Mouse (Mus musculus): ENCODE data around the gene Dusp16. TPM values are rescaled to one million over a fixed set of nuclear protein-coding genes. Genes with fewer than 3 reads are reported as not detected.

Gene Dusp16
- polyA plus RNA-seq, 1 experiment from 2014 or later, result 3.5 TPM

DNA sequence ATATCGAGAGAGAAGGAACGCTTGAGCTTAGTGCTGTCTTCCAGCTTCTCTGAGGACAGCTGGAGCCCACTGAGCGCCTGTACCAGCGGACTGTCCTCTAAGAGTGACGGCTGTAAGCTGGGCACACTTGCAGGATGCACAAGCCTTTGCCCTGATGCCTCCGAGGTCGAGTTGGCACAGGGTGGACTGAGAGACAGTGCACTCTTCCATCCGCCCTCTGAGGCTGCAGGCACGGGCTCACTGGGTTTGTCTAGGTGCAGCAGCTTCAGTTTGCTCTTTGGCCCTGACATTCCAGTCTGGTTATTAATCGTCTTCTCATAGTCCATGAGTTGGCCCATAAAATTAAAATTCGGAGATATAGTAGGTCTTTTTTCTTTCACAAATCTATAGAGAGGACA, 73.8 kb downstream of the Dusp16 start:
- Histone ChIP-seq H3K4me1 (ENCODE audit: control insufficient read depth, insufficient read depth, low read length) (no peaks in the 10 kb centered on the region), H3K27ac (ENCODE audit: low read depth, low read length) (no peak overlapping the region), H3K9ac (replicated peaks; ENCODE audit: low read depth, low read length) (no peak overlapping the region), H3K36me3 (ENCODE audit: control insufficient read depth, insufficient read depth, low read length) (no peaks in the 10 kb centered on the region), H3K4me3 (ENCODE audit: low read depth, low read length) (no peak overlapping the region), H3K4me2 (ENCODE audit: low read depth, low read length) (no peak overlapping the region), H3K9me3 (ENCODE audit: control insufficient read depth, low read length) (no peaks in the 10 kb centered on the region), H3K27me3 (ENCODE audit: control insufficient read depth, insufficient read depth, low read length) (no peaks in the 10 kb centered on the region)
- 96% methylated on average over 11 of the region's 11 CpGs for WGBS
- ATAC-seq (ENCODE audit: low read depth), result no peak

DNA sequence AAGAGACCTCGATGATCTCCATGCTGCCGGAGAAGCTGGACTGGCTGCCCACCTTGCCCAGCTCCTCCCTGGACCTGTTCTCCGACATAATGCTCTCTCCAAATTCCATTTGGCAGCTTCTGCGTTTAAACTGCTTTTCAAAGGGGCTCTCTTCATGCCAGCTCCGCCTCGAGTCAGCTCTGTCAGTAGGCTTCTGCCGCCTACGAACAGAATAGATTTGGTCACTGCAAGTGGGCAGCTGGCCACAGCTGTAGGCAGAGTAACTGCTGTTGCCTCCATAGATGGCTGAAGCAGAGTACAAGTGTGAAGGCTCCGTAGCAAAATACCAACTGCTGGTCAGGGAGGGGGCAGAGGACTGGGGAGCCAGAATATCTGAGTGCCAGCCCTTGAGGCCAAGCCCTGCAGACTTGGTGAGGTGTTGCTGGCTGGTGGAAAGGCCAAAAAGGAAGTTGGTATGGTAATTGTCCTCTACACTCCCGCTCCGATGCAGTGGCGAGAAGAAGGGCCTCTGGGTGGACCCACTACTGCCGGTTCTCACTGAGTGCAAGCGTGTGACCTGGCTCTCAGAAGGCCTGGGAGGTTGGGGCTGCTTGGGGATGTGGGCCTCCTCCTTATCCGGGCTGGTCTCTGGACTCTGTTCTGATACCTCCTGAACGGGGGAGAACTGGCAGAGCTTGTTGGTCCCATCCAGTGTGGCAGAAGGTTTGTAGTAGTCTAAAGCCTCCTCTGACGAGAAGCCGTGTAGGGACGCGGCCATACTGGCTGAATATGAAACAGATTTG, 74.3 kb downstream of the Dusp16 start:
- Histone ChIP-seq H3K4me3 (ENCODE audit: low read depth, low read length) (no peak overlapping the region), H3K9me3 (ENCODE audit: control insufficient read depth, low read length) (no peaks in the 10 kb centered on the region), H3K36me3 (ENCODE audit: control insufficient read depth, insufficient read depth, low read length) (no peaks in the 10 kb centered on the region), H3K9ac (replicated peaks; ENCODE audit: low read depth, low read length) (no peak overlapping the region), H3K4me1 (ENCODE audit: control insufficient read depth, insufficient read depth, low read length) (no peaks in the 10 kb centered on the region), H3K4me2 (ENCODE audit: low read depth, low read length) (no peak overlapping the region), H3K27me3 (ENCODE audit: control insufficient read depth, insufficient read depth, low read length) (no peaks in the 10 kb centered on the region), H3K27ac (ENCODE audit: low read depth, low read length) (no peak overlapping the region)
- 95% methylated on average over 20 of the region's 20 CpGs for WGBS
- no peak for ATAC-seq (ENCODE audit: low read depth)

DNA sequence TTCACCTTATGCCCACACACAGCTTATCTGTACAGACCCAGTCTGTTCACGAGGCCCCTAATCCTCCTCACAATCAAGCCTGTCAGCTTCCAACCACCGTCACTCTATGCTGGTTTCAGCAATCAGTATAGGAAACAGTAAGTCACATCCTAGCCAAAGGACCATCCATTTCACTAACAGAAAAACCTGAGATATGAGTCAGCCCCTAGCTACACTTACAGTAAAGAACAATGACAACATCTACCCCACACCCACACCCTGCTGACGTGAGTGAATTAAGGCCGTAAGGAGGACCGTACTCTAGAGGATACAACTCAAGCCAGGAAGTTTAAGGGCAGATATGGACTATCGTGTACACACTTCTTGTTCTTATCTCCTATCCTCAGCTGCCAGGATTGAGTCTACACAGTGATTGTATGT, 76.2 kb downstream of the Dusp16 start:
- no peak for ATAC-seq (ENCODE audit: low read depth)

DNA sequence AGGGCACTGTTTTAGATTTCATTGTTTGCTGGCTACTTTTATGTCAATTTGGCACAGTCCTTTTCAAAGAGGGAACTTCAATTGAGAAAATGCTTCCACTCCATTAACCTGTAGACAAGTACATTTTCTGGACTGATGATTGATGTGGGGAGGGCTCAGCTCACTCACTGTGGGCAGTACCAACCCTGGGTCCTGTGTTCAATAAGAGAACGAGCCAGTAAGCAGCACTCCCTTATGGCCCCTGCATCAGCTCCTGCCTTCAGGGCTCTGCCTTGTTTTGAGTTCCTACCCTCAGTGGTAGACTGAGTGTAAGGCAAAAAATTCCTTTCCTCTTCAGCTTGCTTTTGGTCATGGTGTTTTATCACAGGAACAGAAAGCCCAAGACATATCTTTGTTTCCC, 78.5 kb downstream of the Dusp16 start:
- H3K27me3 ChIP-seq (ENCODE audit: control insufficient read depth, insufficient read depth, low read length), result no peaks in the 10 kb centered on the region
- no peak overlapping the region for H3K27ac ChIP-seq (ENCODE audit: low read depth, low read length)
- no peak overlapping the region for H3K9ac ChIP-seq (replicated peaks; ENCODE audit: low read depth, low read length)
- 7% methylated on average over 1 of the region's 1 CpGs for WGBS
- 0 out of 2 replicates have a peak, but pooled peaks cover 4% of the 10 kb centered on the region for H3K36me3 ChIP-seq (ENCODE audit: control insufficient read depth, insufficient read depth, low read length)
- H3K9me3 ChIP-seq (ENCODE audit: control insufficient read depth, low read length), result no peaks in the 10 kb centered on the region
- H3K4me3 ChIP-seq (ENCODE audit: low read depth, low read length), result no peak overlapping the region
- H3K4me2 ChIP-seq (ENCODE audit: low read depth, low read length), result no peak overlapping the region
- ATAC-seq (ENCODE audit: low read depth), result no peak
- no peaks in the 10 kb centered on the region for H3K4me1 ChIP-seq (ENCODE audit: control insufficient read depth, insufficient read depth, low read length)

More for the DNA sequence above, 76.2 kb downstream of the Dusp16 start:
- H3K9me3 ChIP-seq (ENCODE audit: control insufficient read depth, low read length), result no peaks in the 10 kb centered on the region
- H3K27me3 ChIP-seq (ENCODE audit: control insufficient read depth, insufficient read depth, low read length), result no peaks in the 10 kb centered on the region
- H3K27ac ChIP-seq (ENCODE audit: low read depth, low read length), result no peak overlapping the region
- no peak overlapping the region for H3K4me2 ChIP-seq (ENCODE audit: low read depth, low read length)
- no peak overlapping the region for H3K4me3 ChIP-seq (ENCODE audit: low read depth, low read length)
- H3K36me3 ChIP-seq (ENCODE audit: control insufficient read depth, insufficient read depth, low read length), result no peaks in the 10 kb centered on the region
- 89% methylated on average over 6 of the region's 6 CpGs for WGBS
- no peaks in the 10 kb centered on the region for H3K4me1 ChIP-seq (ENCODE audit: control insufficient read depth, insufficient read depth, low read length)
- no peak overlapping the region for H3K9ac ChIP-seq (replicated peaks; ENCODE audit: low read depth, low read length)

DNA sequence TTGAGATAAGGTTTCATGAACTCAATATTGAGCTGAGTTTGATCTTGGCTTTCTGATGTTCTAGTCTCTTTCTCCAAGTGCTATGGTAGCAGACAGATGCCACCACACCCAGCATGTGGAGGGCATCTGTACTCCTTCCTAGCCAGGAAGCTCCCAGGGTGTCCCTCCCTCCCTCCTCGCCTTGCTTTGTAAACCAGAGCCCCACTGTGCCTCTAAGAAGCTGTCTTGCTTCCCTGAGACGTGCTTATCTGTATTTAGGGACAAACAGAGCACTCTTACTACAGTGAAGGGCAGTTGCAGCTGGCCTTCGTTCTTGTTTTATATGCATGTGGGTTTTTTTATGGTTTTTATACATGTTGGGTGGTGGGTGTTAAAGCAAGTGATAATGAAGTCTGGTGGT, 79.1 kb downstream of the Dusp16 start:
- 35% methylated on average over 3 of the region's 3 CpGs for WGBS
- no peak for ATAC-seq (ENCODE audit: low read depth)
- no peaks in the 10 kb centered on the region for H3K27me3 ChIP-seq (ENCODE audit: control insufficient read depth, insufficient read depth, low read length)
- no peak overlapping the region for H3K27ac ChIP-seq (ENCODE audit: low read depth, low read length)
- no peaks in the 10 kb centered on the region for H3K4me1 ChIP-seq (ENCODE audit: control insufficient read depth, insufficient read depth, low read length)
- no peak overlapping the region for H3K4me2 ChIP-seq (ENCODE audit: low read depth, low read length)
- 0 out of 2 replicates have a peak, but pooled peaks cover 4% of the 10 kb centered on the region for H3K36me3 ChIP-seq (ENCODE audit: control insufficient read depth, insufficient read depth, low read length)
- no peak overlapping the region for H3K9ac ChIP-seq (replicated peaks; ENCODE audit: low read depth, low read length)
- H3K9me3 ChIP-seq (ENCODE audit: control insufficient read depth, low read length), result no peaks in the 10 kb centered on the region
- H3K4me3 ChIP-seq (ENCODE audit: low read depth, low read length), result no peak overlapping the region

DNA sequence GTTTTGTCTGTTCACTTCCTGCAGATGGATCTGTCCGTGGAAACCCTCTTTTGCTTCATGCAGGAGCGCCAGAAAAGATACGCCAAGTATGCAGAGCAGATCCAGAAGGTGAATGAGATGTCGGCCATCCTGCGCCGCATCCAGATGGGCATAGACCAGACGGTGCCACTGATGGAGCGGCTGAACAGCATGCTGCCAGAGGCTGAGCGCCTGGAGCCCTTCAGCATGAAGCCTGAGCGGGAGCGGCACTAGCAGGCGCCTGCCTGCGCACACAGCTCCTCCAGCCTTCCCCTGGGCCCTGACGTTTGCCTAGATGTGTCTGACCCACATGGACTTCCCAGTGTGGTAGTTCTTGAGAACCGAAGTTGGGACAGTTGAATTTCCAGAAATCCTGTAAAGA, 82.4 kb downstream of the Dusp16 start:
- Histone ChIP-seq H3K27ac (ENCODE audit: low read depth, low read length) (no peak overlapping the region), H3K27me3 (ENCODE audit: control insufficient read depth, insufficient read depth, low read length) (no peaks in the 10 kb centered on the region), H3K36me3 (ENCODE audit: control insufficient read depth, insufficient read depth, low read length) (0 out of 2 replicates have a peak, but pooled peaks cover 4% of the 10 kb centered on the region), H3K4me1 (ENCODE audit: control insufficient read depth, insufficient read depth, low read length) (no peaks in the 10 kb centered on the region), H3K4me3 (ENCODE audit: low read depth, low read length) (no peak overlapping the region), H3K9ac (replicated peaks; ENCODE audit: low read depth, low read length) (no peak overlapping the region), H3K9me3 (ENCODE audit: control insufficient read depth, low read length) (no peaks in the 10 kb centered on the region), H3K4me2 (ENCODE audit: low read depth, low read length) (no peak overlapping the region)
- WGBS, result 84% methylated on average over 15 of the region's 15 CpGs
- no peak for ATAC-seq (ENCODE audit: low read depth)

DNA sequence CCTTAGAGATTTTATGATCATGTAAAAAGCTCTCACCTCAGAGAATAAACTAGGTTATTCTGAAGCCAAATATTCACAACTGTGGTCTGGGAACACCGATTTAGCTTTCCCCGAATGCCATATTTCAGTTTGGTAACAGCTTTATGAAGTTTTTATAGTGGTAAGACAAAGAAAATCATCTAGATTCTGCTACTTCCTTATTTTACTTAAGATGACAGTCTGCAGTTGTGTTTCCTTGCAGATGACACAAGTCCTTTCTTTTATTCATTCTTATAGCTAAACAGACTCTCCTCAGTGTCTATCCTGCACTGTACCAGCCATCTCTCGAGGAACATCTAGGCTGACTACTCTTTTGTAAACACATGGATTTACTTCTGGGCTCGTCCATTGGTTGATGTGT, 86.0 kb downstream of the Dusp16 start:
- H3K4me3 ChIP-seq (ENCODE audit: low read depth, low read length), result no peak overlapping the region
- no peak overlapping the region for H3K27ac ChIP-seq (ENCODE audit: low read depth, low read length)
- 0 out of 2 replicates have a peak, but pooled peaks cover 4% of the 10 kb centered on the region for H3K36me3 ChIP-seq (ENCODE audit: control insufficient read depth, insufficient read depth, low read length)
- H3K9me3 ChIP-seq (ENCODE audit: control insufficient read depth, low read length), result no peaks in the 10 kb centered on the region
- no peaks in the 10 kb centered on the region for H3K4me1 ChIP-seq (ENCODE audit: control insufficient read depth, insufficient read depth, low read length)
- no peak overlapping the region for H3K4me2 ChIP-seq (ENCODE audit: low read depth, low read length)
- no peak overlapping the region for H3K9ac ChIP-seq (replicated peaks; ENCODE audit: low read depth, low read length)
- no peak for ATAC-seq (ENCODE audit: low read depth)
- WGBS, result 88% methylated on average over 4 of the region's 4 CpGs
- H3K27me3 ChIP-seq (ENCODE audit: control insufficient read depth, insufficient read depth, low read length), result no peaks in the 10 kb centered on the region

DNA sequence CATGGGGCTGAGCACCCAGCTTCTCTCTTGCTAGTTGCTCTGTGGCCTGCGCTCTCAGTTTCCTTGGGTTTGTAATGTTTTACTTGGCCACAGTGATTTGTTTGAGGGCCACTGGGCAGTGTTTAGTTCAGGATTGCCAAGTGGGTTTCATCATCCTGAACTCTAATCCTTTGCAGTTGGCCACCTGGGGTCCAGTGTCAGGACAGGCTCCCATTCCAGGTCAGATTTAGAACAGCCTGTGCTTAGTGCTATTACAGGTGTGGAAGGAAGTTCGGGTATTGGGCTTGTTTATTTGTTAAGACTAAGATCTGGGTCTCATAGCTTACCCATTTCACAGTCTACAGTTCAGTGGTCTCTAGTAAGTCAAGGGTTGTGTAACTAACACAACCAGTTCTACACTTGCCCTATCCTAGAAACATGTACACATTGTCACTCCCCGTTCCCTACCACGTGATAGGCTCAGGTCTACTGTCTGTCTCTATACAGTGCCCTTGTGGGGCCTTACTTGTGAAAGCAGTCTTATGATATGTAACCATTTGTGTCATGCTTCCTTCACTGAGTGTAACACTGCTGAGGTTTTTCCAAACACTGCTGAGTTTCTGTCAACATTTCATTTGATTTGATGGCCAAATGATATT, 89.3 kb downstream of the Dusp16 start:
- Histone ChIP-seq H3K9ac (replicated peaks; ENCODE audit: low read depth, low read length) (no peak overlapping the region), H3K4me3 (ENCODE audit: low read depth, low read length) (no peak overlapping the region), H3K27me3 (ENCODE audit: control insufficient read depth, insufficient read depth, low read length) (no peaks in the 10 kb centered on the region), H3K9me3 (ENCODE audit: control insufficient read depth, low read length) (no peaks in the 10 kb centered on the region), H3K4me2 (ENCODE audit: low read depth, low read length) (no peak overlapping the region), H3K36me3 (ENCODE audit: control insufficient read depth, insufficient read depth, low read length) (no peaks in the 10 kb centered on the region), H3K27ac (ENCODE audit: low read depth, low read length) (no peak overlapping the region), H3K4me1 (ENCODE audit: control insufficient read depth, insufficient read depth, low read length) (no peaks in the 10 kb centered on the region)
- no peak for ATAC-seq (ENCODE audit: low read depth)
- 91% methylated on average over 4 of the region's 4 CpGs for WGBS

DNA sequence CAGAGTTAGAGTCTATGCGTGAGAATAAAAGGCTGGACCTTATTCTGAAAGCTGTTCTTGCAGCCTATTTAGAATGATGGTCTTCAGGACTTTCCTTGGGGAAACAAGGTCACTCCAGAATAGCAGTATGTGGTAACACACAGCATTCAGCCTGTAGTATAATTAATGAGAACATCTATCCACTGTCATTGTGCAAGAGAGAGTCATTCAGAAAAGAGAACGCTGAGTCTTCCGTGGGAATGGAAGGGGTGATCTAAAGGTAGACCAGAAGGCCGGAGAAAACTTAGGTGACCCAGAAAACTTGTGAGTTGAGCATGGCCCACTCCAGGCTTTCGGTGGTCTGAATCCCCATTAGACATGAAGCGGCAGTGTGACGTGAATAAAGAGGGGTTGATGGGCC, 90.2 kb downstream of the Dusp16 start:
- Histone ChIP-seq H3K9me3 (ENCODE audit: control insufficient read depth, low read length) (no peaks in the 10 kb centered on the region), H3K4me2 (ENCODE audit: low read depth, low read length) (no peak overlapping the region), H3K4me1 (ENCODE audit: control insufficient read depth, insufficient read depth, low read length) (no peaks in the 10 kb centered on the region), H3K9ac (replicated peaks; ENCODE audit: low read depth, low read length) (no peak overlapping the region), H3K36me3 (ENCODE audit: control insufficient read depth, insufficient read depth, low read length) (no peaks in the 10 kb centered on the region), H3K4me3 (ENCODE audit: low read depth, low read length) (no peak overlapping the region), H3K27ac (ENCODE audit: low read depth, low read length) (no peak overlapping the region), H3K27me3 (ENCODE audit: control insufficient read depth, insufficient read depth, low read length) (no peaks in the 10 kb centered on the region)
- ATAC-seq (ENCODE audit: low read depth), result no peak
- 90% methylated on average over 7 of the region's 7 CpGs for WGBS

All from neural tube, embryonic 14.5 days (tissue).